21 mouse cellular contexts compared by ENCODE assay signal in the genomic region with DNA sequence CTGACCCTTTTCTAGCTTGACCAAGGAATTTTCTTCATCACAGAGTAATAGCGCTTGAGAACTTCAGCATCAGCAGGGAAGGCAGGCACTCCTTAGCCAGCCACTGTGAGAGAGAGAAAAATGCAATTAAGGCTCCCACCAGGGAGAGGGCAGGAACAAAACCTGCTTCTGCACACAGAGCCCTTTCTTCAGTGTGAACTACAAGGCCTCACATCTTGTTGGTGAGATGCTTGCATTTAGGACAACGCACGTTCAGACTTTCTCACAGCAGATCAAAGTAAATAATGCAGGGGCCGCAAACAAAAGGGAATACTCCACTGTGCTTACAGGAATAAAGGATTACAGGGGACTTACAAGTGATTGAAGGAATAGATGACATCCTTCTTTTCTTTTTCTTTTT.
DNase-seq lines count a peak whose midpoint lies in the region; ATAC-seq and TF ChIP-seq lines count a peak whose summit lies in the region.
"Had no signal": no experiment of that assay in that cellular context is flagged by ENCODE, and none has a peak within 500 bp of the region (broad histone marks: within the 10 kb centered on the region; RNA-seq: fewer than 3 reads in every experiment).

No protein-coding gene starts in this region.

- peaks cover 15% of the 10 kb centered on the region for H3K4me1 ChIP-seq in hindbrain, embryonic 10.5 days (replicated peaks)
- H3K4me1 ChIP-seq in hindbrain, embryonic 14.5 days (replicated peaks; ENCODE audit: control insufficient read depth, insufficient read depth, low read length) = 0 out of 2 replicates have a peak, but pooled peaks cover 4% of the 10 kb centered on the region
- H3K4me1 ChIP-seq in forebrain, embryonic 12.5 days = peaks cover 12% of the 10 kb centered on the region
- H3K4me1 ChIP-seq in hindbrain, embryonic 15.5 days (replicated peaks) = peaks cover 7% of the 10 kb centered on the region; the same call in 1 of the 2 replicates
- H3K4me1 ChIP-seq in midbrain, embryonic 16.5 days (ENCODE audit: control insufficient read depth, insufficient read depth, low read length) = peaks cover 7% of the 10 kb centered on the region
- no peaks in the 10 kb centered on the region for H3K4me1 ChIP-seq in lung, postnatal 0 days (ENCODE audit: insufficient read depth, low read depth, low read length)
- H3K4me1 ChIP-seq: heart, embryonic 12.5 days; limb, embryonic 15.5 days; stomach, embryonic 15.5 days had no signal

- no peak overlapping the region for H3K9ac ChIP-seq in hindbrain, embryonic 14.5 days
- no peak overlapping the region for H3K9ac ChIP-seq in forebrain, embryonic 12.5 days
- H3K9ac ChIP-seq in hindbrain, embryonic 15.5 days = no peak overlapping the region
- H3K9ac ChIP-seq in midbrain, embryonic 16.5 days (ENCODE audit: low read depth, low read length) = no peak overlapping the region
- no peak overlapping the region for H3K9ac ChIP-seq in lung, postnatal 0 days (replicated peaks; ENCODE audit: low read depth)
- H3K9ac ChIP-seq: heart, embryonic 12.5 days; limb, embryonic 15.5 days; neural tube, embryonic 15.5 days; stomach, embryonic 15.5 days had no signal

- no peak for ATAC-seq in hindbrain, embryonic 14.5 days (ENCODE audit: low FRiP score)
- ATAC-seq in forebrain, embryonic 12.5 days (ENCODE audit: low FRiP score) = peak; percentile 88
- ATAC-seq in hindbrain, embryonic 15.5 days (ENCODE audit: low FRiP score, low read depth) = no peak; the same call in 1 of the 2 replicates
- ATAC-seq in midbrain, embryonic 16.5 days = 0 out of 2 replicates have a peak, but pooled peaks have one; percentile 32
- ATAC-seq in lung, postnatal 0 days = no peak

- no peak overlapping the region for H3K4me3 ChIP-seq in hindbrain, embryonic 10.5 days
- H3K4me3 ChIP-seq in hindbrain, embryonic 14.5 days (replicated peaks; ENCODE audit: low read length) = no peak overlapping the region
- H3K4me3 ChIP-seq in forebrain, embryonic 12.5 days (replicated peaks) = no peak overlapping the region
- no peak overlapping the region for H3K4me3 ChIP-seq in hindbrain, embryonic 15.5 days
- H3K4me3 ChIP-seq in midbrain, embryonic 16.5 days (ENCODE audit: low read depth, low read length) = no peak overlapping the region
- H3K4me3 ChIP-seq in lung, postnatal 0 days (ENCODE audit: low read depth, low read length) = no peak overlapping the region
- H3K4me3 ChIP-seq: gastrocnemius, adult 2 months; heart, embryonic 12.5 days; limb, embryonic 15.5 days; neural tube, embryonic 15.5 days; stomach, embryonic 15.5 days had no signal

- TF ChIP-seq EP300 in lung, postnatal 0 days (IDR thresholded peaks at IDR 0.05) = no peak

- H3K4me2 ChIP-seq in hindbrain, embryonic 14.5 days (replicated peaks) = no peak overlapping the region
- H3K4me2 ChIP-seq in forebrain, embryonic 12.5 days = no peak overlapping the region
- no peak overlapping the region for H3K4me2 ChIP-seq in hindbrain, embryonic 15.5 days
- no peak overlapping the region for H3K4me2 ChIP-seq in midbrain, embryonic 16.5 days (ENCODE audit: low read length)
- H3K4me2 ChIP-seq in lung, postnatal 0 days (replicated peaks; ENCODE audit: low read depth, low read length) = no peak overlapping the region
- H3K4me2 ChIP-seq: heart, embryonic 12.5 days; limb, embryonic 15.5 days; neural tube, embryonic 15.5 days; stomach, embryonic 15.5 days had no signal

- peak overlapping the region; percentile 50; the same call in 1 of the 2 replicates for H3K27ac ChIP-seq in hindbrain, embryonic 10.5 days
- H3K27ac ChIP-seq in hindbrain, embryonic 14.5 days = no peak overlapping the region
- peak overlapping the region; percentile 67 for H3K27ac ChIP-seq in forebrain, embryonic 12.5 days
- H3K27ac ChIP-seq in hindbrain, embryonic 15.5 days (replicated peaks) = peak overlapping the region; percentile 38; the same call in 1 of the 2 replicates
- no peak overlapping the region for H3K27ac ChIP-seq in midbrain, embryonic 16.5 days (ENCODE audit: low read length)
- no peak overlapping the region for H3K27ac ChIP-seq in lung, postnatal 0 days (ENCODE audit: low read length)
- H3K27ac ChIP-seq: gastrocnemius, adult 2 months; limb, embryonic 15.5 days; neural tube, embryonic 15.5 days; stomach, embryonic 15.5 days had no signal

- 17% methylated on average over 4 of the region's 4 CpGs for WGBS in hindbrain, embryonic 10.5 days
- WGBS in hindbrain, embryonic 14.5 days = 16% methylated on average over 4 of the region's 4 CpGs
- WGBS in forebrain, embryonic 12.5 days = 8% methylated on average over 4 of the region's 4 CpGs
- 16% methylated on average over 4 of the region's 4 CpGs for WGBS in hindbrain, embryonic 15.5 days
- WGBS in midbrain, embryonic 16.5 days = 8% methylated on average over 4 of the region's 4 CpGs
- 63% methylated on average over 4 of the region's 4 CpGs for WGBS in lung, postnatal 0 days

- peaks cover 9% of the 10 kb centered on the region; the same call in 1 of the 2 replicates for H3K36me3 ChIP-seq in hindbrain, embryonic 10.5 days
- no peaks in the 10 kb centered on the region for H3K36me3 ChIP-seq in hindbrain, embryonic 14.5 days (replicated peaks; ENCODE audit: control insufficient read depth, insufficient read depth)
- no peaks in the 10 kb centered on the region for H3K36me3 ChIP-seq in forebrain, embryonic 12.5 days (replicated peaks)
- no peaks in the 10 kb centered on the region for H3K36me3 ChIP-seq in hindbrain, embryonic 15.5 days
- no peaks in the 10 kb centered on the region for H3K36me3 ChIP-seq in midbrain, embryonic 16.5 days (ENCODE audit: control insufficient read depth, insufficient read depth, low read length)
- H3K36me3 ChIP-seq in lung, postnatal 0 days (ENCODE audit: insufficient read depth, low read length) = no peaks in the 10 kb centered on the region
- H3K36me3 ChIP-seq: heart, embryonic 12.5 days; limb, embryonic 15.5 days; neural tube, embryonic 15.5 days; stomach, embryonic 15.5 days had no signal

- H3K9me3 ChIP-seq in hindbrain, embryonic 10.5 days = no peaks in the 10 kb centered on the region
- H3K9me3 ChIP-seq in hindbrain, embryonic 14.5 days (ENCODE audit: control insufficient read depth, low read length) = no peaks in the 10 kb centered on the region
- H3K9me3 ChIP-seq in forebrain, embryonic 12.5 days = no peaks in the 10 kb centered on the region
- no peaks in the 10 kb centered on the region for H3K9me3 ChIP-seq in hindbrain, embryonic 15.5 days
- no peaks in the 10 kb centered on the region for H3K9me3 ChIP-seq in midbrain, embryonic 16.5 days (replicated peaks; ENCODE audit: control insufficient read depth, low read length, poor library complexity, severe bottlenecking)
- no peaks in the 10 kb centered on the region for H3K9me3 ChIP-seq in lung, postnatal 0 days (ENCODE audit: low read length)
- H3K9me3 ChIP-seq: heart, embryonic 12.5 days; limb, embryonic 15.5 days; neural tube, embryonic 15.5 days; stomach, embryonic 15.5 days had no signal

- H3K27me3 ChIP-seq in hindbrain, embryonic 10.5 days (ENCODE audit: insufficient read depth, poor library complexity, severe bottlenecking) = no peaks in the 10 kb centered on the region
- no peaks in the 10 kb centered on the region for H3K27me3 ChIP-seq in hindbrain, embryonic 14.5 days (ENCODE audit: control insufficient read depth, insufficient read depth, low read length)
- no peaks in the 10 kb centered on the region for H3K27me3 ChIP-seq in forebrain, embryonic 12.5 days
- no peaks in the 10 kb centered on the region for H3K27me3 ChIP-seq in hindbrain, embryonic 15.5 days
- no peaks in the 10 kb centered on the region for H3K27me3 ChIP-seq in midbrain, embryonic 16.5 days (ENCODE audit: control insufficient read depth, insufficient read depth, low read depth, low read length)
- no peaks in the 10 kb centered on the region for H3K27me3 ChIP-seq in lung, postnatal 0 days (replicated peaks; ENCODE audit: insufficient read depth, low read length)
- H3K27me3 ChIP-seq: heart, embryonic 12.5 days; limb, embryonic 15.5 days; neural tube, embryonic 15.5 days; stomach, embryonic 15.5 days had no signal

- DNase-seq in hindbrain, embryonic 10.5 days (ENCODE audit: low spot score) = no peak
- no peak for DNase-seq in hindbrain, embryonic 14.5 days (ENCODE audit: low spot score)
- no peak for DNase-seq in adrenal gland, adult 2 months
- no peak for DNase-seq in lung, postnatal 0 days (ENCODE audit: low spot score)
- DNase-seq: B cell, adult 2 months; cerebellum, adult 9-11 months; gastrocnemius, adult 2 months; heart, postnatal 14 days; kidney, adult 8-10 months; kidney, postnatal 14 days; lung, postnatal 14 days; right cerebral cortex, postnatal 25 days; thymus, adult 18-20 months; thymus, postnatal 4 days had no signal

- TF ChIP-seq CTCF in lung, postnatal 0 days (IDR thresholded peaks at IDR 0.05) = no peak

Comparison
In these comparisons a context has a peak if more than half of its experiments do, and no peak if none do; other contexts are left out.
1. H3K27ac ChIP-seq: peak in hindbrain, embryonic 10.5 days (single experiment), forebrain, embryonic 12.5 days (single experiment) and hindbrain, embryonic 15.5 days (single experiment); none in hindbrain, embryonic 14.5 days (single experiment), midbrain, embryonic 16.5 days (single experiment) and lung, postnatal 0 days (single experiment).
2. ATAC-seq: peak in forebrain, embryonic 12.5 days (single experiment) and midbrain, embryonic 16.5 days (single experiment); none in hindbrain, embryonic 14.5 days (single experiment), hindbrain, embryonic 15.5 days (single experiment) and lung, postnatal 0 days (single experiment).